Mouse (Mus musculus) MEL (cell line): ENCODE data around the gene Foxc2. TPM values are rescaled to one million over a fixed set of nuclear protein-coding genes. Genes with fewer than 3 reads are reported as not detected.

ENCODE experiments used
- DNase-seq: peaks from one replicate; pipeline ENCODE4 v3.0.0; 2011; ENCODE audit warnings: low read depth, low spot score
- H3K27ac ChIP-seq: 2 replicates; pipeline ENCODE4 v1.5.1; 2012; ENCODE audit warnings: low read depth, mild to moderate bottlenecking, control low read depth, low read length, moderate library complexity; ENCODE audit not compliant: control insufficient read depth
- H3K27me3 ChIP-seq, 2 experiments: fragments of 150-350 bp in 1 of 2; sonication (generic) in 1 of 2; 2 replicates each; pipeline ENCODE4 v1.6.1; 2012; ENCODE audit warnings: low read length in 2 of 2, mild to moderate bottlenecking in 2 of 2, improper control_type of control experiment in 1 of 2, moderate library complexity in 1 of 2; ENCODE audit not compliant: insufficient read depth in 2 of 2, control insufficient read depth in 1 of 2
- H3K36me3 ChIP-seq, 2 experiments: 2 replicates each; pipeline ENCODE4 v1.6.1; 2012 to 2014; ENCODE audit warnings: low read length in 2 of 2, improper control_type of control experiment in 1 of 2, inconsistent platforms in 1 of 2, mild to moderate bottlenecking in 1 of 2; ENCODE audit not compliant: insufficient read depth in 2 of 2, control insufficient read depth in 1 of 2
- H3K4me1 ChIP-seq, 2 experiments: fragments of 150-350 bp in 1 of 2; sonication (generic) in 1 of 2; 2 replicates each; pipeline ENCODE4 v1.6.1; 2012; ENCODE audit warnings: low read length in 2 of 2, improper control_type of control experiment in 1 of 2, mild to moderate bottlenecking in 1 of 2; ENCODE audit not compliant: insufficient read depth in 2 of 2, control insufficient read depth in 1 of 2
- H3K4me3 ChIP-seq, 2 experiments: fragments of 150-350 bp in 1 of 2; sonication (generic) in 1 of 2; 2 replicates each; pipeline ENCODE4 v1.5.1; 2012; ENCODE audit warnings: low read depth in 2 of 2, low read length in 2 of 2, mild to moderate bottlenecking in 2 of 2, moderate library complexity in 2 of 2, control low read depth in 1 of 2, improper control_type of control experiment in 1 of 2; ENCODE audit not compliant: control insufficient read depth in 1 of 2, insufficient read depth in 1 of 2
- H3K79me2 ChIP-seq: 2 replicates; pipeline ENCODE4 v1.6.1; 2012; ENCODE audit warnings: mild to moderate bottlenecking, low read length, moderate library complexity; ENCODE audit not compliant: control insufficient read depth, poor library complexity, insufficient read depth
- H3K9ac ChIP-seq: 2 replicates; pipeline ENCODE4 v1.6.1; 2012; ENCODE audit warnings: low read depth, mild to moderate bottlenecking, control low read depth, low read length, moderate library complexity; ENCODE audit not compliant: control insufficient read depth, poor library complexity, severe bottlenecking
- H3K9me3 ChIP-seq: fragments of 150-350 bp; sonication (generic); replicated peaks from 2 replicates; pipeline ENCODE4 v1.6.1; 2012; ENCODE audit warnings: mild to moderate bottlenecking, low read length, improper control_type of control experiment, moderate library complexity; ENCODE audit not compliant: insufficient read depth
- BHLHE40 ChIP-seq: IDR thresholded peaks from 2 replicates; pipeline ENCODE4 v1.6.1; 2012; ENCODE audit warnings: low read depth, mild to moderate bottlenecking, inconsistent platforms, low read length, improper control_type of control experiment, borderline replicate concordance
- CTCF ChIP-seq, 3 experiments: IDR thresholded peaks in 2 of 3; conservative IDR thresholded peaks in 1 of 3; 2 replicates each; pipeline ENCODE4 v1.5.1; 2011 to 2012; ENCODE audit warnings: low read length in 3 of 3, low read depth in 2 of 3, mild to moderate bottlenecking in 2 of 3, improper control_type of control experiment in 1 of 3, inconsistent platforms in 1 of 3, mixed read lengths in 1 of 3, moderate library complexity in 1 of 3; ENCODE audit not compliant: control insufficient read depth in 1 of 3, insufficient read depth in 1 of 3, poor library complexity in 1 of 3, severe bottlenecking in 1 of 3
- ELF1 ChIP-seq: IDR thresholded peaks from 2 replicates; pipeline ENCODE4 v1.6.1; 2014; ENCODE audit warnings: low read depth, mild to moderate bottlenecking, inconsistent platforms, low read length, improper control_type of control experiment, moderate library complexity
- EP300 ChIP-seq, 2 experiments: IDR thresholded peaks; 2 replicates each; pipeline ENCODE4 v1.6.1; 2011; ENCODE audit warnings: improper control_type of control experiment in 2 of 2, low read length in 2 of 2, low read depth in 1 of 2, mild to moderate bottlenecking in 1 of 2
- ETS1 ChIP-seq: IDR thresholded peaks from 2 replicates; pipeline ENCODE4 v1.6.1; 2012; ENCODE audit warnings: low read depth, mild to moderate bottlenecking, inconsistent platforms, low read length, improper control_type of control experiment, moderate library complexity
- JUND ChIP-seq: IDR thresholded peaks from 2 replicates; pipeline ENCODE4 v1.6.1; 2011; ENCODE audit warnings: low read depth, mild to moderate bottlenecking, improper control_type of control experiment, low read length
- MEF2A ChIP-seq: IDR thresholded peaks from 2 replicates; pipeline ENCODE4 v1.6.1; 2014; ENCODE audit warnings: low read depth, mild to moderate bottlenecking, inconsistent platforms, low read length, improper control_type of control experiment; ENCODE audit not compliant: poor library complexity, insufficient replicate concordance, severe bottlenecking; ENCODE audit errors: extremely low read depth
- POLR2AphosphoS5 ChIP-seq: IDR thresholded peaks from 2 replicates; pipeline ENCODE4 v1.6.1; 2012; ENCODE audit warnings: low read depth, borderline replicate concordance, mild to moderate bottlenecking, inconsistent platforms, low read length, moderate library complexity, mixed read lengths
- RAD21 ChIP-seq: IDR thresholded peaks from 2 replicates; pipeline ENCODE4 v1.6.1; 2011; ENCODE audit warnings: mild to moderate bottlenecking, low read depth, low read length, improper control_type of control experiment
- RCOR1 ChIP-seq: IDR thresholded peaks from 2 replicates; pipeline ENCODE4 v1.6.1; 2012; ENCODE audit warnings: low read depth, mild to moderate bottlenecking, inconsistent platforms, low read length, improper control_type of control experiment
- SIN3A ChIP-seq: IDR thresholded peaks from 2 replicates; pipeline ENCODE4 v1.6.1; 2012; ENCODE audit warnings: low read length, improper control_type of control experiment, inconsistent platforms
- SMC3 ChIP-seq: IDR thresholded peaks from 2 replicates; pipeline ENCODE4 v1.6.1; 2011; ENCODE audit warnings: low read depth, low read length, improper control_type of control experiment
- TAL1 ChIP-seq: IDR thresholded peaks from 2 replicates; pipeline ENCODE4 v1.6.1; 2012; ENCODE audit warnings: mild to moderate bottlenecking, inconsistent platforms, low read length, moderate library complexity, mixed read lengths
- TCF12 ChIP-seq: IDR thresholded peaks from 2 replicates; pipeline ENCODE4 v1.6.1; 2014; ENCODE audit warnings: low read depth, mild to moderate bottlenecking, inconsistent platforms, low read length, improper control_type of control experiment, moderate library complexity
- UBTF ChIP-seq: IDR thresholded peaks from 2 replicates; pipeline ENCODE4 v1.6.1; 2012; ENCODE audit warnings: low read depth, mild to moderate bottlenecking, inconsistent platforms, low read length, improper control_type of control experiment, moderate library complexity, borderline replicate concordance; ENCODE audit not compliant: insufficient read depth
- USF1 ChIP-seq: IDR thresholded peaks from 2 replicates; pipeline ENCODE4 v1.6.1; 2014; ENCODE audit warnings: low read depth, mild to moderate bottlenecking, inconsistent platforms, low read length, improper control_type of control experiment, moderate library complexity
- ZC3H11A ChIP-seq: IDR thresholded peaks from 2 replicates; pipeline ENCODE4 v1.6.1; 2012; ENCODE audit warnings: low read depth, mild to moderate bottlenecking, inconsistent platforms, low read length, improper control_type of control experiment
- polyA plus RNA-seq, 2 experiments: library from polyadenylated mRNA; stranded (reverse) in 1 of 2; unstranded in 1 of 2; fragments of >175 nt in 1 of 2; fragments of >200 nt in 1 of 2; gene quantifications; 2 replicates each; pipeline versions ENCODE4 v1.2.1 to v1.2.4; 2012; ENCODE audit warnings: low replicate concordance in 2 of 2, low read depth in 1 of 2; ENCODE audit not compliant: insufficient read length in 2 of 2, insufficient read depth in 1 of 2, missing spikeins in 1 of 2
- total RNA-seq: library from RNA; depleted of rRNA; stranded (reverse); fragments of 300-350 nt; gene quantifications from 2 replicates; pipeline ENCODE4 v1.2.3, GENCODE M21; 2012

The Foxc2 gene
- total and polyA plus RNA-seq, 3 experiments: 13.6 to 15.4 TPM; not detected in 1

DNA sequence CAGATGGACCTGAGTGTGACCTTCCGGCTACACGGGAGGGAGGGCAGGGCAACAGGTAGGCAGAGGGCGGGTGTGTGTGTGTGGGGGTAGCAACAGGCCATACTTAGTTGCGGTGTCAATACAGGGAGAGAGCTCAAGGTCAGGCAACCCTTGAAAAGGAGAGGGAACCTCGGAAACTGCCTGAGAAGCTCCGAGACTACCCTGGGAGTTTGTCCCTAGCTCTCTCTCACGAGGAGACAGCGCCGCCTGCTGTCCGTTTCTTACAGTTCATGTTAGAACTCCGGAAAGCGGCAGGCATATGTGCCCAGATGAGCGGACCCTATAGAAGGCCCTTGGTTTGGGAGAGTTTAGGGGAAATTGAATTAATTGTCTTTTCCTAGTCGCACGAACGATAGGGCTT, 23.3 kb upstream of the Foxc2 start:
- Histone ChIP-seq H3K4me3 (no peak overlapping the region), H3K36me3 (no peaks in the 10 kb centered on the region), H3K27me3 (no peaks in the 10 kb centered on the region), H3K79me2 (no peaks in the 10 kb centered on the region), H3K9me3 (no peaks in the 10 kb centered on the region), H3K27ac (no peak overlapping the region), H3K4me1 (no peaks in the 10 kb centered on the region), H3K9ac (no peak overlapping the region)
- TF ChIP-seq JUND: no peak
- TF ChIP-seq ELF1: 0 out of 2 replicates have a peak, but pooled peaks have one; percentile 42
- peak; percentile 87 to 94 (median 94) for TF ChIP-seq CTCF (IDR thresholded peaks at IDR 0.05 in 2 of 3, conservative IDR thresholded peaks at IDR 0.05 in 1 of 3; ENCODE audit: control insufficient read depth in 1 of 3, insufficient read depth in 1 of 3, low read depth in 2 of 3, low read length in 3 of 3, poor library complexity in 1 of 3, severe bottlenecking in 1 of 3)
- peak; percentile 84 for TF ChIP-seq ZC3H11A
- TF ChIP-seq SMC3: peak; percentile 90
- no peak for TF ChIP-seq ETS1
- peak; percentile 94 for TF ChIP-seq RAD21
- TF ChIP-seq MEF2A: no peak
- no peak for TF ChIP-seq TAL1
- no peak for TF ChIP-seq SIN3A
- TF ChIP-seq TCF12: peak; percentile 15; the same call in 1 of the 2 replicates
- peak; percentile 79 for DNase-seq

DNA sequence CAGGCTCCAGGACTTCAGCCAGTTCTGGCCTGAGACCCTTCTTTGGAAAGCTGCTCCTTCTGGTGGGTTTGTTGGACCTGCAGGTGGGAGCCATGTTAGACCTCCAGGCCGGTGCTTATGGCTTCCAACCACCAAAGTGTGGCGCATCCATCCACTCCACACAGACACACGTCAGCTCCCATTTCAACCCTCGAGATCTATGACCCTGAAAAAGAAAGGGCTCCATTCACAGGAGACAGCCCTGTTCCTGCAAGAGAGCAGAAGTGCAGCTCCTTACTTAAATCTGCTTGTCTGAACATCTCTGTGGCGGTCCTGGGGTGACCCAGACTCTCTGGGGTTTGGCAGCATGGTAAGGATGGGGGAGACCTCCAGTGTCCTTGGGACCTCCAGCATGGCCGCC, 22.5 kb upstream of the Foxc2 start:
- H3K36me3 ChIP-seq: no peaks in the 10 kb centered on the region
- no peak overlapping the region for H3K4me3 ChIP-seq
- no peak for DNase-seq
- no peak for TF ChIP-seq TAL1
- TF ChIP-seq EP300 (IDR thresholded peaks at IDR 0.05; ENCODE audit: low read depth in 1 of 2, low read length in 2 of 2): no peak
- TF ChIP-seq USF1: no peak
- no peak for TF ChIP-seq RCOR1
- TF ChIP-seq POLR2AphosphoS5: no peak
- no peak for TF ChIP-seq BHLHE40
- no peak for TF ChIP-seq UBTF
- TF ChIP-seq MEF2A: no peak
- no peak overlapping the region for H3K9ac ChIP-seq
- H3K9me3 ChIP-seq: no peaks in the 10 kb centered on the region
- no peaks in the 10 kb centered on the region for H3K4me1 ChIP-seq
- no peaks in the 10 kb centered on the region for H3K79me2 ChIP-seq
- no peaks in the 10 kb centered on the region for H3K27me3 ChIP-seq
- no peak overlapping the region for H3K27ac ChIP-seq
